Mouse (Mus musculus) limb, embryonic 11.5 days (tissue): ENCODE measurements around the gene Adra2b. TPM values are rescaled to one million over a fixed set of nuclear protein-coding genes. Genes with fewer than 3 reads are reported as not detected.
A peak's percentile ranks its signal among the peaks of the same experiment; 100 is the strongest.

Source experiments
- ATAC-seq: fragments of 200-750 bp; cut with Nextera tagmentation; 2 replicates; pipeline ENCODE4 v1.8.0; 2017; ENCODE audit warnings: low read depth; ENCODE audit not compliant: insufficient number of reproducible peaks, low FRiP score, low TSS enrichment
- DNase-seq: peaks from one replicate; pipeline ENCODE4 v3.0.0-alpha.2; 2015; ENCODE audit warnings: low spot score
- H3K27ac ChIP-seq: fragments of 300-500 bp; sonication (generic); replicated peaks from 2 replicates; pipeline ENCODE4 v1.5.1; 2014; ENCODE audit warnings: low read depth, mild to moderate bottlenecking, low read length
- H3K27me3 ChIP-seq: fragments of 300-500 bp; sonication (generic); 2 replicates; pipeline ENCODE4 v1.6.1; 2014; ENCODE audit warnings: mild to moderate bottlenecking, low read length, mixed read lengths; ENCODE audit not compliant: control insufficient read depth, insufficient read depth
- H3K36me3 ChIP-seq: fragments of 300-500 bp; sonication (generic); 2 replicates; pipeline ENCODE4 v1.6.1; 2014; ENCODE audit warnings: mild to moderate bottlenecking, low read length, moderate library complexity, mixed read lengths; ENCODE audit not compliant: control insufficient read depth, insufficient read depth
- H3K4me1 ChIP-seq: fragments of 300-500 bp; sonication (generic); 2 replicates; pipeline ENCODE4 v1.6.1; 2014; ENCODE audit warnings: low read length, mixed read lengths; ENCODE audit not compliant: control insufficient read depth, insufficient read depth
- H3K4me2 ChIP-seq: fragments of 300-500 bp; sonication (generic); 2 replicates; pipeline ENCODE4 v1.6.1; 2014; ENCODE audit warnings: low read depth, mild to moderate bottlenecking, moderate library complexity; ENCODE audit not compliant: severe bottlenecking
- H3K4me3 ChIP-seq: fragments of 300-500 bp; sonication (generic); 2 replicates; pipeline ENCODE4 v1.5.1; 2014; ENCODE audit warnings: low read depth, low read length
- H3K9ac ChIP-seq: fragments of 300-500 bp; sonication (generic); 2 replicates; pipeline ENCODE4 v1.6.1; 2014; ENCODE audit warnings: mild to moderate bottlenecking, low read length
- H3K9me3 ChIP-seq: fragments of 300-500 bp; sonication (generic); 2 replicates; pipeline ENCODE4 v1.6.1; 2016; ENCODE audit warnings: low read length; ENCODE audit not compliant: control insufficient read depth
- WGBS: fragments of 180-500 bp; shearing (Covaris S2); extraction: QIAGEN DNeasy Blood & Tissue Kit; methylation state at CpG from one replicate; pipeline ENCODE4 v1.1.7; 2014; 5-methylcytosine and 5-hydroxymethylcytosine counted together
- polyA plus RNA-seq: library from polyadenylated mRNA; unstranded; fragments of >200 nt; fragmentation: Nextera tagmentation; extraction: Ambion mirVana; gene quantifications from 2 replicates; pipeline ENCODE4 v1.2.1, GENCODE M21; 2014

Gene Adra2b
- polyA plus RNA-seq, 1 experiment from 2014 or later, result 2.6 TPM

DNA sequence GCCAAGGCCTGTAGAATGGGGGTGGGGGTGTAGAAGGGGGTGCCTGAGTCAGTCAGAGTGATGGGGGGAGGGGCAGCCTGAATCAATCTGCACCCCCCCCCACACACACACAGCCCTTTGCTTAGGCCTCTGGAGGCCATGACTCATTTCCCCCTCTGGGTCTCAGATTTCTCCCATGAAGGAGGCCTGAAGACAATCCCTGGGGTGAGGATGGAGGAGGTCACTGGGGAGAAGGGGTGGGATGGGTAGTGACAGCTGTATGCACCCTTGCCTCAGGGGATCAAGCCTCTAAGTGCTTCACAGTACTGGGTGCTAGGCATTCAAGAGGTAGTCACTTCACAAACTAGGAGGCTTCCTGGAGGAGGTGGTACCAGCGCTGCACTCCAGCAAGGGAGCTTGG is 39.3 kb upstream of the Adra2b start:
- DNase-seq (no peak), ATAC-seq (no peak)
- Histone ChIP-seq H3K36me3 (no peaks in the 10 kb centered on the region), H3K27ac (no peak overlapping the region), H3K4me1 (no peaks in the 10 kb centered on the region), H3K4me2 (no peak overlapping the region), H3K9ac (no peak overlapping the region), H3K4me3 (no peak overlapping the region), H3K9me3 (no peaks in the 10 kb centered on the region), H3K27me3 (no peaks in the 10 kb centered on the region)
- 81% methylated on average over 1 of the region's 1 CpGs for WGBS

DNA sequence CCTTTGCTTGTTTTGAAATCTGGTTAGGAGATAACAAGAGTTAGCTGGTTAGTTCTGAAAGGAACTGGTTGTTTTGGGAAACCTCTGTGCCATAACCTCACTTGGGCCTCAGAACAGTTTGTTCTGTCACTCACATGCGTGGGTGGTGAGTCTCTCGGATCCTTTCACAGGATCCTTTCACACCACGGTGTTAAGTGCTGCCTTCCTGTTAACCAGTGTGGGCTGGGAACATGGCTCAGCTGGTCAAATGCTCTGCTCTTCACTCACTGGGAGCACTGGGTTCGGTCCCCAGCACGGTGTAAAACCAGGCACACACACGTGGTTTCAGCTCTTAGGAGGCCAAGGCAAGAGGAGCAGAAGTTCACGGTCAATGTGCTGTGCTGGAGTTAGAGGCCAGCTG is 38.6 kb upstream of the Adra2b start:
- Histone ChIP-seq H3K36me3 (no peaks in the 10 kb centered on the region), H3K4me3 (no peak overlapping the region), H3K4me1 (no peaks in the 10 kb centered on the region), H3K27me3 (no peaks in the 10 kb centered on the region), H3K9me3 (no peaks in the 10 kb centered on the region), H3K27ac (no peak overlapping the region), H3K9ac (no peak overlapping the region), H3K4me2 (no peak overlapping the region)
- WGBS, result 53% methylated on average over 7 of the region's 7 CpGs
- ATAC-seq (no peak), DNase-seq (no peak)

DNA sequence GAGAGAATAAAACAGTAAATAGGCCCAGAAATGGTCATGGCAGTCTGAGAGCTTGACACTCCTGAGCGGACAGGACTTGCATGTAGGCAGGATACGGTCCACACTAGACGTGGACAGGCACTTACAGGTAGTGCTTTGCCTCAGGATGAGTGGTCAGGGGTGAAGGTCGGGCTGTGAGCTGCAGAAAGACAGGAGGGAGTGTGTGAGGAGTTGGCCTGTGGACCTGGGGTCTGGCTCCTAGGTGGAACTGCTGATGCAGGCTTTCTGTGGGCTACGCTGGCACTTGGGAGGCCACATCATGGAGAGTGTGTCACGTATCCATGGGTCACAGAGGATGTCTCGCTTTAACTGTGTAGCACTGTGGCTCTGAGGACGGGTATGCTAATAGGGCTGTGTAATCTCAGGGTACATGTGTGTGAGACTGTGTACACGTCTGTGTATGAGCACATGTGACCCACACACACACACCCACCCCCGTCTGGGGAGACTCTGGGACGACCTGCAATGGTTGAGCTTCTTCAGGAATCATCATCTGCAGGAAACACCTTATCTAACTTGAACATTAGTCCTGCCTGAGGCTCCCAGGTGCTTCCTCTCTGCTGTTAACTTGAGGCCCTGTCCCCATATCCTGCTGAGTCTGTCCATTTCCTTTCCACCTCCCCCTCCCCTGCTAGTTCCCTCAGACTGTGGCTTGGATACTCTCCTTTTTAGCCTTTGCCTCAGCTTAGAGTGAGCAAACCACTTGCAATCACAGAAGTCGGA is 34.7 kb upstream of the Adra2b start:
- Histone ChIP-seq H3K4me3 (no peak overlapping the region), H3K4me1 (no peaks in the 10 kb centered on the region), H3K27me3 (no peaks in the 10 kb centered on the region), H3K9me3 (no peaks in the 10 kb centered on the region), H3K4me2 (no peak overlapping the region), H3K9ac (0 out of 2 replicates have a peak overlapping the region, but pooled peaks have one; percentile 5), H3K27ac (no peak overlapping the region), H3K36me3 (no peaks in the 10 kb centered on the region)
- DNase-seq (no peak), ATAC-seq (no peak)
- 74% methylated on average over 12 of the region's 12 CpGs for WGBS

DNA sequence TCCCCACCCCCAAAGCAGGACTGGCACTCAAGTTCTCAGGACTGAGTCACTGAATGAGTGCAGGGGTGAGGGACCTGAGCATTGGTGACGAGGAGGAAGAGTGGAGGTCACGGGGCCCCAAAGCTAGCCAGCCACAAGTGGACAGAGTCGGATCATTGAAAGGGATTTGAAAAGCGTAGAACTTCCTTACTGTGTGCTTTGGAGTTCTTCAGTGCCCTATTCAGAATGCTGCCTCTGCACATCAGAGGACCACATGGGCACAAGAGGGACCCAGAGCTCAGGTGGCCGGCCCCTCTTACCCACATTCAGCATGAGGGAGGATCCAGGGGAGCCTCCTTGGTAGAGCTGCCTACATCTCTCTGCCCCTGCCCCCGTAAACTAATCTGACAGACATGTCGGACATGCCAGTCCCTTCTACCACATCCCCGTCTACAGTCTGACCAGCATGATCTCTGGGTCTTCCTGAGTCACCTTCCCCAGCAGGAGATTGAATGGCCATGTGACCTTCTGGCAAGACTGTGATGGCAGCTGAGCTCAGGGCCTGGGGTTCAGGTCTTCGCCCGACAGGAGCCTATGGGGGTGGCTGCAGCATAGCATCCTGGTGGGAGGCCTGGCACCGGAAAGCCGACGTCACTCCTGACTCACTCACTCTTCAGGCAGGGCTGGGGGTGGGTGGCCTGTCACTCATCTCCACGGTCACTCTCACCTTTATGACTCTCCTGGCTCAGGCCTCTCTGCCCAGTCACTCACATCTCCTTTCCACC is 30.0 kb upstream of the Adra2b start:
- DNase-seq, result no peak
- no peak overlapping the region for H3K9ac ChIP-seq
- no peak overlapping the region for H3K4me3 ChIP-seq
- peaks cover 13% of the 10 kb centered on the region for H3K4me1 ChIP-seq
- ATAC-seq, result no peak
- H3K9me3 ChIP-seq, result no peaks in the 10 kb centered on the region
- no peak overlapping the region for H3K4me2 ChIP-seq
- no peaks in the 10 kb centered on the region for H3K36me3 ChIP-seq
- H3K27ac ChIP-seq, result no peak overlapping the region
- WGBS, result 86% methylated on average over 14 of the region's 14 CpGs
- peaks cover 16% of the 10 kb centered on the region for H3K27me3 ChIP-seq

DNA sequence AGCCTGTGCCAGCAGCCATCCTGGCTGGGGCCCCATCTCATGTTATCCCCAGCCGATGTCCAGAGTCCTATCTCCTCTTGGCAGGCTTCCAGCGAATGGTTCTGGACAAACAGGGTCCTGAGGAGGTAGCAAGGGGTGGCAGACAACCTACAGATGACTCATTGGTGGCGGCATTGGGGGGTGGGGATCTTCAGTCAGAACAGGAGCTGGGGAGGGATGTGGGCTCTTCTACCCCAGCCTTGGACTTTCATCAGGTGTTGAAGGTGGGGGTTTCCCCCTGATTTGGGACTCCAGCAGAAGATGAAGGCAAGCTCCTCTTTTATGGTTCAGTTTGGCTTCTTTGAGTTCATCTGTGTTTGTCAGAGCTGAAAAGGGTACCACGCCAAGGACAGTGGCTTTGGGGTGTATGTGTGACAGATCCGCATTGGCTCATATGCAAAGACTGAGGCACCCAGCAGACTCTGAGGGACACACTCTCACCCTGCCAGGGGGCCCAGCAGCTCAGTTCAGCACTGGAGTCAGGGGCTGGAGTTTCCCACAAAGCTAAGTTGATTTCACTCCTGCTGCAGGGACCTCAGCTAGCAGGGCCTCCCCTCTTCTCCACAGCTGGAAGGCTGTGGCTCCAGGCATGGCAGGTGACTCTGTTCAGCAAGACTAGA is 28.9 kb upstream of the Adra2b start:
- Histone ChIP-seq H3K4me1 (peaks cover 13% of the 10 kb centered on the region), H3K36me3 (no peaks in the 10 kb centered on the region), H3K27me3 (peaks cover 16% of the 10 kb centered on the region), H3K4me2 (no peak overlapping the region), H3K9ac (no peak overlapping the region), H3K9me3 (no peaks in the 10 kb centered on the region), H3K4me3 (no peak overlapping the region), H3K27ac (no peak overlapping the region)
- WGBS, result 70% methylated on average over 5 of the region's 5 CpGs
- ATAC-seq (no peak), DNase-seq (no peak)

DNA sequence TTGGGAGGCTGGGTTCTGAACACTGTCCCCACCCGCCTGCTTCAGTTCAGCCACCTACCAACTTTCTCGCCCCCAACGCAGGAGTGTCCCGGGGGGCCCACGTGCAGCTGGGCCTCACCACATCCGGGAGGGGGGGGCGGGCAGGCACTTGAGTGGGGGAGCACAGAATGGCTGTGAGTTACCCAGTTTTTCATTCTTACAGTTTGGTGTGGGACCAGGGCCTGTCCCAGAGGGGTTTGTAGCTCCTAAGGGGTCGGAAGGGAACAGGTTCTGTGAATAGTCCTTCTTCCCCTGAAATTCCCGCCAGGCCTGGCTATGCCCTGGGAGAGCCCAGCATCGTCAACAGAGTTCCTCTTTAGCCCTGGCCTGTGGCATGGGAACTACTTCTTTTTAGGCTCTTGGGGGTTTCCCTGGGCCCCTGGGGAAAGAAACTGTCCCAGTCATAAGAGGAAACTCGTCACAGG is 27.9 kb upstream of the Adra2b start:
- H3K36me3 ChIP-seq, result no peaks in the 10 kb centered on the region
- no peak overlapping the region for H3K4me2 ChIP-seq
- H3K9ac ChIP-seq, result no peak overlapping the region
- H3K9me3 ChIP-seq, result no peaks in the 10 kb centered on the region
- H3K4me3 ChIP-seq, result no peak overlapping the region
- H3K27me3 ChIP-seq, result peaks cover 16% of the 10 kb centered on the region
- ATAC-seq, result no peak
- DNase-seq, result no peak
- H3K27ac ChIP-seq, result no peak overlapping the region
- peaks cover 13% of the 10 kb centered on the region for H3K4me1 ChIP-seq
- WGBS, result 41% methylated on average over 11 of the region's 11 CpGs

DNA sequence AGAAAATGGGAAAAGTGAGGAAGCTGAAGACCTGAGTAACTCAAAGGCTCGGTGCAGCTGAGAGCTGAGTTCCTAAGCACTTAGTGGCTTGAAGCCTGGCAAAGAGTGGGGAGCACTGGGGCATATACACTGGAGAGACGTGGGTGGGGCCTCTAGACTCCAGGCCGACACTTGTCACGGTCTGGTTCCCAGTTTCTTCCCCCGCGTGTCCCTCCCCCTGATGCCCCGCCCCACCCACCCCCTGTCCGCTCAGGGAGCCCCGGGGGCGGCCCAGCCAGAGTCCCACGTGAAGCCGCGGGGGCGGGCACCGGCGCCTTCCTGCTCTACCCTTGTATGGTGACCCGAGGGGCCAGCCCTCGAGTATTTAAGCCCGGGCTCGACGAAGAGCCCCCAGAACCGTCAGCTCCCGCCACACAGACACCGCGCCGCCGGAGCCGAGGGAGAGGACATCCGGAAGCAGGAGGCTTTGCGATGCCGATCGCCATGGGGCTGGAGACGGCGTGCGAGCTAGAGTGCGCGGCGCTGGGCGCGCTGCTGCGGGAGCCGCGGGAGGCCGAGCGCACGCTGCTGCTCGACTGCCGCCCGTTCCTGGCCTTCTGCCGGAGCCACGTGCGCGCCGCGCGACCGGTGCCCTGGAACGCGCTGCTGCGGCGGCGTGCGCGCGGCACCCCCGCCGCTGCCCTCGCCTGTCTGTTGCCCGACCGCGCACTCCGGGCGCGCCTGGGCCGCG is 27.1 kb upstream of the Adra2b start, which contains the start of gene Dusp2:
TSS of gene Dusp2 (plus strand) at position 393 of the 730 bp plus-strand sequence.
- DNase-seq (peak; percentile 70), ATAC-seq (peak; percentile 45; the same call in 1 of the 2 replicates)
- Histone ChIP-seq H3K4me1 (peaks cover 13% of the 10 kb centered on the region), H3K27me3 (peaks cover 16% of the 10 kb centered on the region), H3K4me2 (peak within 1 kb of the TSS; percentile 97), H3K9me3 (no peaks in the 10 kb centered on the region), H3K4me3 (peak within 1 kb of the TSS; percentile 47), H3K36me3 (no peaks in the 10 kb centered on the region), H3K9ac (peak within 1 kb of the TSS; percentile 49), H3K27ac (no peak within 1 kb of the TSS)
- WGBS, result under 1% methylated on average over 71 of the region's 76 CpGs

DNA sequence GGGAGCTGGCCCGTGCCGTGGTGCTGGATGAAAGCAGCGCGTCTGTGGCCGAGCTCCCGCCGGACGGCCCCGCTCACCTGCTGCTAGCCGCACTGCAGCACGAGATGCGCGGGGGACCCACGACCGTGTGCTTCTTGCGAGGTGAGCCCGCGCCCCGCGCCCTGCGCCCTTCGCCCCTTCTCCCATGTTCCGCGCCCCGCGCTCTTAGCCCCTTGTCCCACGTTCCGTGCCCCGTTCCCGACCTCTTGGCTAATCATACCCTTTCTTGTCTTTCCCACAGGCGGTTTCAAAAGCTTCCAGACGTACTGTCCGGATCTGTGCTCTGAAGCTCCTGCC is 26.5 kb upstream of the Adra2b start:
- peak overlapping the region; percentile 97 for H3K4me2 ChIP-seq
- H3K4me3 ChIP-seq, result peak overlapping the region; percentile 47
- H3K27me3 ChIP-seq, result peaks cover 16% of the 10 kb centered on the region
- H3K9me3 ChIP-seq, result no peaks in the 10 kb centered on the region
- no peak overlapping the region for H3K27ac ChIP-seq
- H3K9ac ChIP-seq, result peak overlapping the region; percentile 49
- peaks cover 13% of the 10 kb centered on the region for H3K4me1 ChIP-seq
- WGBS, result 4% methylated on average over 33 of the region's 33 CpGs
- DNase-seq (no peak), ATAC-seq (no peak; the same call in 1 of the 2 replicates)
- no peaks in the 10 kb centered on the region for H3K36me3 ChIP-seq
